Mouse (Mus musculus) midbrain, embryonic 11.5 days (tissue): ENCODE data around the gene Tmem150c. TPM values are rescaled to one million over a fixed set of nuclear protein-coding genes. Genes with fewer than 3 reads are reported as not detected.

Experiments used
- ATAC-seq: fragments of 200-750 bp; cut with Nextera tagmentation; 2 replicates; pipeline ENCODE4 v1.8.0; 2017; ENCODE audit warnings: moderate TSS enrichment, moderate library complexity; ENCODE audit not compliant: low FRiP score
- DNase-seq: peaks from one replicate; pipeline ENCODE4 v3.0.0; 2015; ENCODE audit warnings: low spot score; ENCODE audit errors: missing footprints
- H3K27ac ChIP-seq: fragments of 300-500 bp; sonication (generic); 2 replicates; pipeline ENCODE4 v1.5.1; 2014; ENCODE audit warnings: low read depth, low read length
- H3K27me3 ChIP-seq: fragments of 300-500 bp; sonication (generic); 2 replicates; pipeline ENCODE4 v1.6.1; 2014; ENCODE audit warnings: mild to moderate bottlenecking, low read length, moderate library complexity, mixed read lengths; ENCODE audit not compliant: control insufficient read depth, insufficient read depth
- H3K36me3 ChIP-seq: fragments of 300-500 bp; sonication (generic); 2 replicates; pipeline ENCODE4 v1.6.1; 2014; ENCODE audit warnings: mild to moderate bottlenecking, low read length, moderate library complexity, mixed read lengths; ENCODE audit not compliant: control insufficient read depth, insufficient read depth
- H3K4me1 ChIP-seq: fragments of 300-500 bp; sonication (generic); 2 replicates; pipeline ENCODE4 v1.6.1; 2014; ENCODE audit warnings: low read length; ENCODE audit not compliant: control insufficient read depth, insufficient read depth
- H3K4me2 ChIP-seq: fragments of 300-500 bp; sonication (generic); 2 replicates; pipeline ENCODE4 v1.6.1; 2014; ENCODE audit warnings: mild to moderate bottlenecking, moderate library complexity
- H3K4me3 ChIP-seq: fragments of 300-500 bp; sonication (generic); 2 replicates; pipeline ENCODE4 v1.5.1; 2014; ENCODE audit warnings: low read depth, low read length
- H3K9ac ChIP-seq: fragments of 300-500 bp; sonication (generic); 2 replicates; pipeline ENCODE4 v1.6.1; 2014; ENCODE audit warnings: low read length
- H3K9me3 ChIP-seq: fragments of 300-500 bp; sonication (generic); 2 replicates; pipeline ENCODE4 v1.6.1; 2016; ENCODE audit warnings: low read length; ENCODE audit not compliant: control insufficient read depth
- WGBS: fragments of 180-500 bp; shearing (Covaris S2); extraction: QIAGEN DNeasy Blood & Tissue Kit; methylation state at CpG from one replicate; pipeline ENCODE4 v1.1.7; 2014; 5-methylcytosine and 5-hydroxymethylcytosine counted together
- polyA plus RNA-seq: library from polyadenylated mRNA; unstranded; fragments of >200 nt; fragmentation: Nextera tagmentation; extraction: Ambion mirVana; gene quantifications from 2 replicates; pipeline ENCODE4 v1.2.1, GENCODE M21; 2014

The Tmem150c gene
- 3.0 TPM in 2 replicates for polyA plus RNA-seq

DNA sequence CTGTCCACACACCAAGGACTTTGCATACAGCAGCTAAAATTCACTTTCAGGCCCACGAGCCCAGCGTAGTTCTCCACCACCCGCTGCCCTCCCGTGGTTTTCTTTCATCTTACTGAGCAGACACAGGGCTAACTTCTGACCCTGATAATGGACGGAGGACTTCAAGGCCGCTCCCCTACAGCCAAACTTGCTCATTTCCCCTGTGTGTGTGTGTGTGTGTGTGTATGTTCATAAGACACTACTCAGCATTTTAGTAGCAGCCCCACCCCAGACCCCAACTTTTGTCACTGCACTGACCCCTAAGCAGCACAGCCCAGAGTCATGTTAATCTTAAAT, at the start of gene Tmem150c:
Tmem150c (minus strand) TSS at position 171 of the 336 bp plus-strand sequence.
- DNase-seq (no peak), ATAC-seq (peak; percentile 6)
- peaks cover 5% of the 10 kb centered on the region for H3K27me3 ChIP-seq
- H3K9ac ChIP-seq, result peak within 1 kb of the TSS; percentile 82
- H3K4me3 ChIP-seq, result peak within 1 kb of the TSS; percentile 83
- under 1% methylated on average over 6 of the region's 6 CpGs for WGBS
- H3K36me3 ChIP-seq, result no peaks in the 10 kb centered on the region
- H3K9me3 ChIP-seq, result no peaks in the 10 kb centered on the region
- H3K4me1 ChIP-seq, result peaks cover 6% of the 10 kb centered on the region
- peak within 1 kb of the TSS; percentile 99 for H3K4me2 ChIP-seq
- no peak within 1 kb of the TSS for H3K27ac ChIP-seq

DNA sequence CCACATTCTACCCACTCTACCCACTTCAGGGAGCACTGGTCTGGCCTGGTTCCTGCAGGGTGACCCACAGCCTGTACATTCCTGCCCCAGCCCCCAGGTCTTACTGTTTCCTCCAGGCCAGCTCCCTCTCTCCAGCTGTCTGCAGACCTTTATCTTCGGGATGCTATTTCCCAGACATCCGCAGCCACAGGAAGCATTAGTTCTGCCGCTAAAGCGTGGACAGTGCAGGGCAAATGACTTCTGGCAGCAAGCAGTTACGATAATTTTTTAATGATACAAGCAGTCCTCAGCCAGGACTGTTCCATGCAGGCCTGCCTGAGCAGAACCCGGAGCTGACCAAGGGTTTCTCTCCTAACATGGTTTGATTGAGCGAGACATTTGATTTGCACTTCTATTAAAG, 49.5 kb upstream of the Tmem150c start:
- Histone ChIP-seq H3K27ac (no peak overlapping the region), H3K27me3 (no peaks in the 10 kb centered on the region), H3K9ac (no peak overlapping the region), H3K36me3 (no peaks in the 10 kb centered on the region), H3K4me2 (no peak overlapping the region), H3K4me3 (no peak overlapping the region), H3K4me1 (no peaks in the 10 kb centered on the region), H3K9me3 (no peaks in the 10 kb centered on the region)
- DNase-seq (peak; percentile 10), ATAC-seq (no peak)
- WGBS, result 88% methylated on average over 7 of the region's 7 CpGs

DNA sequence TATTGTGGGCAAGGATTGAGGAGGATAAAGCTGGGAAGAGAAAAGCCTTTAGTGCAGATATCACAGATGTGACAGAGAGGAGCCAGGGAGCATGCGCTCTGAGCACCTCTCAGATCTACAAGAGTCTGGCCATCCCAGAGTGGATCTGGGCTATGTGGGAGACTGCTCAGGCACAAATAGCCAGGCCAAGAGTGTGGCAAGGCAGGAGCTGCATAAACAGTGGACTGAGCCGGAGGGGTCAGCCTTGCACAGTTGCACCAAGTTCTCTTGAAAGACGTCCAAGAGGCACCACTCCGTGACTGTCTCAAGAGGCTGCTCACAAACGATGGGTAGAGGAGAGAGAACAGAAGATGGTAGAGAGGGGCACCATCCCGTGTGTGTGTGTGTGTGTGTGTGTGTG, 47.1 kb upstream of the Tmem150c start:
- Histone ChIP-seq H3K4me3 (no peak overlapping the region), H3K36me3 (no peaks in the 10 kb centered on the region), H3K9me3 (no peaks in the 10 kb centered on the region), H3K4me2 (no peak overlapping the region), H3K27ac (no peak overlapping the region), H3K4me1 (no peaks in the 10 kb centered on the region), H3K9ac (no peak overlapping the region), H3K27me3 (no peaks in the 10 kb centered on the region)
- DNase-seq (no peak), ATAC-seq (no peak)
- WGBS, result 78% methylated on average over 6 of the region's 6 CpGs

DNA sequence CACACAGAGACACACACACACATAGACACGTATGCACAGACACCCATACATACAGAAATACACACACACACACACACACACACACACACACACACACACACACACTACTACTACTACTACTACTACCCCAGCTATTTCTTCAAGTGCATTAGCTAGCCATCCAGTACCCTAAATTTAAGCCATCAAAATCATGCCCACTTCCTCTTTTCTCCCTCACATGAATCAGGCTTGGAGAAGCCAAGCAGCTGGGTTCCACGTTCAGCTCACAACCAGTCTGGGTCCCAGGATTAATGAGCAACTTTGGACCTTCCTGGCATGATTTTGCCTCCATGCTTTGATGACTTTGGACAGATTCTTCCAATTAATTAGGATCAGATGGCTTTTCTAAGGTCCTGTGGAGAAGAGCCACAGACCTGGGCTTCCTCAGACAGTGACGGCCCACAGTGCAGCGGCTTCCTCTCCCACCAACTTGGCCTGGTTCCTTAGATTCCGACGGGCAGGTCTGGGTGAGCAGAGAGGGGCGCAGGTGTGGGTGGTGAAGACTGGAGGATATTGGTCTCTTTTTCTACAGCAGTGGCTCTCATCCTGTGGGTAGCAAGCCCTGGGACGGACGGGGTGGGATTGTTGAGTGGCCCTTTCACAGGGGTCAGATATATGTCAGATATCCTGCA, 46.0 kb upstream of the Tmem150c start:
- H3K4me3 ChIP-seq, result no peak overlapping the region
- H3K9ac ChIP-seq, result no peak overlapping the region
- H3K27ac ChIP-seq, result no peak overlapping the region
- no peaks in the 10 kb centered on the region for H3K9me3 ChIP-seq
- 88% methylated on average over 9 of the region's 9 CpGs for WGBS
- H3K27me3 ChIP-seq, result no peaks in the 10 kb centered on the region
- ATAC-seq (no peak), DNase-seq (no peak)
- no peak overlapping the region for H3K4me2 ChIP-seq
- H3K4me1 ChIP-seq, result peaks cover 4% of the 10 kb centered on the region; the same call in 1 of the 2 replicates
- no peaks in the 10 kb centered on the region for H3K36me3 ChIP-seq

DNA sequence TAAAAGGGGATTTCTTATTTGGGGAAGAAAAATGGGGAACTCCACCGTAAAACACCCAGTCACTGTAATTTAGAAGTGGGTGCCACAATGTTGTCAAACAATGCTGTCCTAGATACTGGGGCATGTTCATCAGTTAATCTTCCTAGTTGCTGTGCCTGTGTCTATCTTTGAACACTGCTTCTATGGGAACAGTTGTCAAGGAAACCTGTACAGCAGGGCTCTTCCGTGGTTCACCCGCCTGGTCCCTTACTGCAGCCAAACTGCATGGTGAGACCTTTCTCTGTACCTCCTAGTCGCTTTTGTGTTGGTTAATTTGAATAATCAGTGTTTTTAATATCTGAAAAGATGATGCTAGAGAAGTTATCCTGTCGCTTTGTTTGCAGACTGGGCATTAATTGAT, 41.2 kb upstream of the Tmem150c start:
- no peaks in the 10 kb centered on the region for H3K27me3 ChIP-seq
- no peaks in the 10 kb centered on the region for H3K36me3 ChIP-seq
- 34% methylated on average over 5 of the region's 5 CpGs for WGBS
- no peak overlapping the region for H3K4me3 ChIP-seq
- no peaks in the 10 kb centered on the region for H3K9me3 ChIP-seq
- H3K9ac ChIP-seq, result no peak overlapping the region
- H3K27ac ChIP-seq, result no peak overlapping the region
- ATAC-seq (peak; percentile 84), DNase-seq (peak; percentile 94)
- peaks cover 14% of the 10 kb centered on the region for H3K4me1 ChIP-seq
- no peak overlapping the region for H3K4me2 ChIP-seq

DNA sequence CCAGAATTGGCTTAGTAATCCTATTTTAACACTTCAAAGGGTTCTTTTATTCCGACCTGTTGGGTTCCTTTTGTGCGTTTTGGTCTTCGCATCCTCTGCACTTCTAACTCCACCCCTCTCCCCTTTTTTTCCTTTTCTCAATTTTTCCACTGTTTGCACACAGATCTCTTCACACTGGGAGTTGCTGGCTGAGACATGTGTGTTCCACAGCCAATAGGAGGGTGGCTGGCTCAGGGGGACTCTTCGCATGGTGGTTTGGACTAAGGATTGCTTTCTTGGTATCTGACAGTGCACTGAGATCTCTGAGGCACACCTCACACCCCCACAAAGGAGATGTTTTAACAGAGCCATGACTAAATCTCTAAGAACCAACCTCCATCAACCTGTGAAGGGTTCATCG, 40.7 kb upstream of the Tmem150c start:
- Histone ChIP-seq H3K9ac (no peak overlapping the region), H3K27ac (no peak overlapping the region), H3K27me3 (no peaks in the 10 kb centered on the region), H3K4me1 (peaks cover 14% of the 10 kb centered on the region), H3K36me3 (no peaks in the 10 kb centered on the region), H3K4me2 (no peak overlapping the region), H3K4me3 (no peak overlapping the region), H3K9me3 (no peaks in the 10 kb centered on the region)
- DNase-seq (peak; percentile 85), ATAC-seq (peak; percentile 67)
- 20% methylated on average over 5 of the region's 5 CpGs for WGBS

DNA sequence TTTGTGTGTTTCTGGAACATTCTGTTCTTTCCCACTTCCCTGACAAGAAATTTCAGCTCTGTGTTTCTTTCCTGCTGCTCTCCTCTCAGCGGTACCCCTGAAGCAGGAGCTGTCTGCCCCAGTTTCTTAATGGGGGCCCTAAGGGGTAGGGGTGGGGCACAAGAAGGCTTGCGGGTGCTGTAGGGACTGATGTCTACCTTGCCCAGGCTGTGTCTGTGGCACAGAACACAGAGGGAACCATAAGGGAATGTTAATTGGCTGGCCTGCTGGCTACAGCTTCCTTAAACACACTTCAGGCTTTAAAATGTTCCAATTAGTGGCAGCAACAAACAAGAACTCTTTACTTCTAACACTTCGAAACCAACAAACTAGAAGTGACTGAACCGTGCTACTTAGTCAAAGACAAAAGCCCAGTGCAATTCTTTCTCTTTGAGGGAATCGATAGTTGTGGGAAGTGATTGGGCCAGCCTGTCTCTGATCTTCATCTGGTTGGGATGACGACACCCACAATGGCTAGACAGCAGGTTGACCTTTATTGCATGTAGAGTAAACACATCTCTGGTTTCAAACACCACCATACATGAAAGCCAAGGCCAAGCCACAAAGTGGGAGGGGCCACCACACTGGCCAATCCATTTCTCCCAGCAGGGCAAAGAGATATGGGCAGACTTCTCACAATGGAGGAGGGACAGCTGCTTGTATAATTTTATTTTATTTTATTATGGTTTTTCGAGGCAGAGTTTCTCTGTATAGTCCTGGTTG, 39.7 kb upstream of the Tmem150c start:
- WGBS, result 69% methylated on average over 7 of the region's 7 CpGs
- H3K9ac ChIP-seq, result no peak overlapping the region
- H3K9me3 ChIP-seq, result no peaks in the 10 kb centered on the region
- no peak overlapping the region for H3K4me2 ChIP-seq
- DNase-seq, result peak; percentile 74
- no peaks in the 10 kb centered on the region for H3K27me3 ChIP-seq
- peaks cover 14% of the 10 kb centered on the region for H3K4me1 ChIP-seq
- ATAC-seq, result no peak
- no peak overlapping the region for H3K4me3 ChIP-seq
- no peaks in the 10 kb centered on the region for H3K36me3 ChIP-seq
- H3K27ac ChIP-seq, result no peak overlapping the region

DNA sequence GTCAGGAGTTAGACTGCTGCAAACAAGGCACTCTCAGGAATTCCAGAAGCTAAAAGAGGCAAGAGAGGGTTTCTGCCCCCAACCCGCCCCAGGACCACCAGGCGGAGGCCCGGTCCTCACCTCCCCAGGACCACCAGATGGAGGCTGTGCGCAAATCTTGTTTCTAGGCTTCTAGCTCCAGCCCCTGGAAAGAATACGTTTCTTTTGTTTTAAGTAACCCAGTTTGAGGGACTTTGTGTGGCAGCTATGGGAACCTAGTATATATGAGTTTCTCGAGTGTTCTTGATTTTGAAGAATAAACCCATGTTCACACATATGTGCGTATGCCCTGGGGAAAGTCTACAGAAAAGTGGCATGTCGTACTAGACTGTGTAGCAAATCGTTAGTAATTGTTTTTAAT, 37.9 kb upstream of the Tmem150c start:
- Histone ChIP-seq H3K27ac (no peak overlapping the region), H3K27me3 (no peaks in the 10 kb centered on the region)
- DNase-seq, result peak; percentile 77

DNA sequence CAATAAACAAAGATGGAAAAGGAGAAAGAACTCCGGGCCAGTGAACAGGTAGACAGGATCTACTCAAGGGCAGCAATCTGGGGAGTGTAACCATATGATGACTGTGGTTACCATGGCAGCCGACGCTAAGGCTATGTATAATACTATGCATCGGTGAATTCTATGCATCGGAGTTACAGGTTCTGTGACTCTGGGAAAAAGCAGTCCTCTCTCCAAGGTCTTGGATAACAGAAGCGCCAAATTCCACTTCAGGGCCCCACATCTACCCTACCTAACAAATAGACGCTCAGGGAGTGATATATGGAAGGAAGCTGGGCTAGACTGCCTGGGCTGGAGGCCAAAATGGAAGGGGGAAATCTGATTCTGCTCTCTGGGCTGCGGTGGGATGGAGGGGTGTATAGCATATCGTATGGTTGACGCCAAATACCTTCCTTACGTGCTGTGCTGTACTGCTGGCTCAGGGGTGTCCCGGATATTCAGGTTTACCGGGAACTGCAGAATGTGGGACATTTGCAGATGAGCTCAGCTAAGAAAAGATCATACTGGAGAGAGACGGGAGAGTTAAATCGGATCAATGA, 37.3 kb upstream of the Tmem150c start:
- H3K9ac ChIP-seq, result no peak overlapping the region
- H3K27me3 ChIP-seq, result no peaks in the 10 kb centered on the region
- H3K4me3 ChIP-seq, result no peak overlapping the region
- H3K4me1 ChIP-seq, result peaks cover 14% of the 10 kb centered on the region
- H3K9me3 ChIP-seq, result no peaks in the 10 kb centered on the region
- DNase-seq, result peak; percentile 81
- 55% methylated on average over 15 of the region's 15 CpGs for WGBS
- no peak overlapping the region for H3K27ac ChIP-seq
- ATAC-seq, result no peak
- no peak overlapping the region for H3K4me2 ChIP-seq
- no peaks in the 10 kb centered on the region for H3K36me3 ChIP-seq

More for the DNA sequence above, 37.9 kb upstream of the Tmem150c start:
- H3K4me2 ChIP-seq, result no peak overlapping the region
- H3K36me3 ChIP-seq, result no peaks in the 10 kb centered on the region
- no peak overlapping the region for H3K4me3 ChIP-seq
- WGBS, result 46% methylated on average over 9 of the region's 9 CpGs
- no peak overlapping the region for H3K9ac ChIP-seq
- no peaks in the 10 kb centered on the region for H3K9me3 ChIP-seq
- no peak for ATAC-seq
- H3K4me1 ChIP-seq, result peaks cover 14% of the 10 kb centered on the region
